Comparison of ENCODE assay signal across 36 mouse cellular contexts in the genomic region with DNA sequence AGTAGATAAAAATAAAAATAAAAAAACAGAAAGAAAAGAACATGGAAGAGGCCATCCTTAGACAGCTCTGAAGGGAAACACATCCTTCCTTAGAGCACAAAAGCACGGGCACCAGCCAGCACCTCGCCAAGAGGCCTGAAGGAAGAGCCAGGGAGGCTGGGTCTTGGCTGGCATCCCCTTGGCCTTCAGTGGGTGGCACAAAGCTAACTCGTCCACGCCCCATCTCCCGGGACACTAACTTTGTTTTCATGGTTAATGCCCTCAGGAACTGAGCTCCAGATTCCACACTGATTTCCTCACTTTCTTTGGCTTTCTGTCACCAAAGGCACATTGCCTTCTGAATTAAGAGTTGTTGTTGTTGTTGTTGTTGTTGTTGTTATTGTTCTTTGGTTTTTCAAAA. TPM values are rescaled to one million over a fixed set of nuclear protein-coding genes. Genes with fewer than 3 reads are reported as not detected.
DNase-seq lines count a peak whose midpoint lies in the region; ATAC-seq lines count a peak whose summit lies in the region.
"Had no signal": no experiment of that assay in that cellular context is flagged by ENCODE, and none has a peak within 500 bp of the region (broad histone marks: within the 10 kb centered on the region; RNA-seq: fewer than 3 reads in every experiment).

No protein-coding gene starts in this region.

- 0 out of 2 replicates have a peak overlapping the region, but pooled peaks have one; percentile 2 for H3K27ac ChIP-seq in liver, embryonic 12.5 days
- H3K27ac ChIP-seq in liver, embryonic 11.5 days (ENCODE audit: low read depth, low read length), result no peak overlapping the region
- H3K27ac ChIP-seq: embryonic facial prominence, embryonic 10.5 days; embryonic facial prominence, embryonic 15.5 days; forebrain, embryonic 12.5 days; hindbrain, embryonic 13.5 days; kidney, embryonic 15.5 days; macrophage; midbrain, embryonic 13.5 days; neural tube, embryonic 13.5 days had no signal

- H3K4me3 ChIP-seq in liver, embryonic 12.5 days, result no peak overlapping the region
- no peak overlapping the region for H3K4me3 ChIP-seq in liver, embryonic 11.5 days (ENCODE audit: low read depth, low read length)
- H3K4me3 ChIP-seq: embryonic facial prominence, embryonic 10.5 days; embryonic facial prominence, embryonic 15.5 days; forebrain, embryonic 12.5 days; hindbrain, embryonic 13.5 days; kidney, embryonic 15.5 days; midbrain, embryonic 13.5 days; neural tube, embryonic 13.5 days had no signal

- 94% methylated on average over 5 of the region's 5 CpGs for WGBS in liver, embryonic 12.5 days (ENCODE audit: insufficient replicate concordance)
- 90% methylated on average over 5 of the region's 5 CpGs for WGBS in liver, embryonic 11.5 days

- H3K9me3 ChIP-seq in liver, embryonic 12.5 days (replicated peaks), result no peaks in the 10 kb centered on the region
- no peaks in the 10 kb centered on the region for H3K9me3 ChIP-seq in liver, embryonic 11.5 days (ENCODE audit: control insufficient read depth, low read length)
- H3K9me3 ChIP-seq: embryonic facial prominence, embryonic 10.5 days; embryonic facial prominence, embryonic 15.5 days; forebrain, embryonic 12.5 days; hindbrain, embryonic 13.5 days; kidney, embryonic 15.5 days; midbrain, embryonic 13.5 days; neural tube, embryonic 13.5 days had no signal

- DNase-seq in gastrocnemius, adult 18-20 months (ENCODE audit: low spot score), result peak; percentile 16
- no peak for DNase-seq in gastrocnemius, postnatal 25 days
- no peak for DNase-seq in liver, embryonic 11.5 days (ENCODE audit: low spot score)
- DNase-seq in NIH3T3 (ENCODE audit: low read depth), result peak; percentile 9
- DNase-seq in adrenal gland, postnatal 25 days, result peak; percentile 33
- DNase-seq in urinary bladder, adult 2 months (ENCODE audit: low spot score), result no peak
- DNase-seq: cerebellum, postnatal 14 days; forebrain, postnatal 0 days; gastrocnemius, postnatal 14 days; heart, postnatal 36 days; kidney, adult 11 months; layer of hippocampus, postnatal 36 days; left cerebral cortex, postnatal 4 days; lung, adult 2 months; lung, postnatal 10 days; right cerebral cortex, adult 18-20 months; spleen, adult 18-20 months; thymus, postnatal 14 days had no signal

- peaks cover 50% of the 10 kb centered on the region for H3K4me1 ChIP-seq in liver, embryonic 12.5 days
- H3K4me1 ChIP-seq in liver, embryonic 11.5 days (replicated peaks; ENCODE audit: control insufficient read depth, insufficient read depth, low read length), result peaks cover 28% of the 10 kb centered on the region
- H3K4me1 ChIP-seq: embryonic facial prominence, embryonic 10.5 days; embryonic facial prominence, embryonic 15.5 days; forebrain, embryonic 12.5 days; hindbrain, embryonic 13.5 days; kidney, embryonic 15.5 days; midbrain, embryonic 13.5 days; neural tube, embryonic 13.5 days had no signal

- H3K27me3 ChIP-seq in liver, embryonic 12.5 days (replicated peaks), result no peaks in the 10 kb centered on the region
- H3K27me3 ChIP-seq in liver, embryonic 11.5 days (replicated peaks; ENCODE audit: control insufficient read depth, insufficient read depth, low read length), result no peaks in the 10 kb centered on the region
- H3K27me3 ChIP-seq: embryonic facial prominence, embryonic 15.5 days; forebrain, embryonic 12.5 days; hindbrain, embryonic 13.5 days; kidney, embryonic 15.5 days; midbrain, embryonic 13.5 days; neural tube, embryonic 13.5 days had no signal

- no peak overlapping the region for H3K4me2 ChIP-seq in liver, embryonic 12.5 days
- no peak overlapping the region for H3K4me2 ChIP-seq in liver, embryonic 11.5 days
- H3K4me2 ChIP-seq: embryonic facial prominence, embryonic 15.5 days; forebrain, embryonic 12.5 days; heart, embryonic 11.5 days; hindbrain, embryonic 13.5 days; kidney, embryonic 15.5 days; midbrain, embryonic 13.5 days; neural tube, embryonic 13.5 days had no signal

- no peak for ATAC-seq in liver, embryonic 12.5 days
- no peak for ATAC-seq in liver, embryonic 11.5 days (replicated peaks; ENCODE audit: low FRiP score)
- ATAC-seq: forebrain, postnatal 0 days; midbrain, embryonic 13.5 days had no signal

- no peak overlapping the region for H3K9ac ChIP-seq in liver, embryonic 12.5 days
- H3K9ac ChIP-seq in liver, embryonic 11.5 days (ENCODE audit: low read depth, low read length), result no peak overlapping the region
- H3K9ac ChIP-seq: embryonic facial prominence, embryonic 15.5 days; forebrain, embryonic 12.5 days; forebrain, postnatal 0 days; hindbrain, embryonic 13.5 days; kidney, embryonic 15.5 days; midbrain, embryonic 13.5 days; neural tube, embryonic 13.5 days had no signal

- H3K36me3 ChIP-seq in liver, embryonic 12.5 days, result peaks cover 19% of the 10 kb centered on the region
- H3K36me3 ChIP-seq in liver, embryonic 11.5 days (ENCODE audit: control insufficient read depth, insufficient read depth, low read length), result peaks cover 7% of the 10 kb centered on the region; the same call in 1 of the 2 replicates

RNA-seq across cellular contexts. Expression of a gene that starts 9.4 kb away (rescaled TPM):
- 10 to 100 TPM; 25.1 to 26.3 TPM for total RNA-seq in gastrocnemius, adult 18-20 months (2021)
- total RNA-seq in gastrocnemius, postnatal 25 days (2021), result 10 to 100 TPM; 19.9 to 28.2 TPM
- polyA plus RNA-seq in liver, embryonic 12.5 days (2016; fragmentation: Nextera tagmentation; extraction: Ambion mirVana), result 44.2 and 44.3 TPM in 2 replicates
- polyA plus RNA-seq in liver, embryonic 11.5 days (2014; fragmentation: Nextera tagmentation; extraction: Ambion mirVana), result 10.9 and 11.7 TPM in 2 replicates
- total RNA-seq in adrenal gland, postnatal 25 days (2021), result 96.8 and 98.6 TPM in 2 replicates
- polyA plus RNA-seq in urinary bladder, adult 2 months (2012; rRNA removed), result 57.6 and 63.7 TPM in 2 replicates

RNA-seq across cellular contexts. Expression of a gene that starts 20.3 kb away (rescaled TPM):
- not detected for total RNA-seq in gastrocnemius, adult 18-20 months (2021)
- not detected for total RNA-seq in gastrocnemius, postnatal 25 days (2021)
- not detected in 2 replicates for polyA plus RNA-seq in liver, embryonic 12.5 days (2016; fragmentation: Nextera tagmentation; extraction: Ambion mirVana)
- polyA plus RNA-seq in liver, embryonic 11.5 days (2014; fragmentation: Nextera tagmentation; extraction: Ambion mirVana), result not detected in 2 replicates
- not detected in 2 replicates for total RNA-seq in adrenal gland, postnatal 25 days (2021)
- not detected in 2 replicates for polyA plus RNA-seq in urinary bladder, adult 2 months (2012; rRNA removed)
- total RNA-seq: forebrain, postnatal 0 days; gastrocnemius, postnatal 14 days; heart, adult 18-20 months; heart, postnatal 36 days; layer of hippocampus, postnatal 36 days; left cerebral cortex, postnatal 4 days; megakaryocyte-erythroid progenitor cell, adult 5-6 weeks had no signal
- polyA plus RNA-seq: brain, embryonic 14.5 days; cerebellum, adult 2 months; embryonic facial prominence, embryonic 10.5 days; embryonic facial prominence, embryonic 15.5 days; forebrain, embryonic 12.5 days; forebrain, postnatal 0 days; heart, embryonic 11.5 days; heart, embryonic 16.5 days; hindbrain, embryonic 13.5 days; kidney, embryonic 15.5 days; large intestine, adult 2 months; limb, embryonic 14.5 days; lung, adult 2 months; macrophage; midbrain, embryonic 13.5 days; neural tube, embryonic 13.5 days; stomach, embryonic 16.5 days had no signal

RNA-seq across cellular contexts. Expression of a gene that starts 26.9 kb away (rescaled TPM):
- total RNA-seq in gastrocnemius, adult 18-20 months (2021), result not detected
- not detected for total RNA-seq in gastrocnemius, postnatal 25 days (2021)
- polyA plus RNA-seq in liver, embryonic 12.5 days (2016; fragmentation: Nextera tagmentation; extraction: Ambion mirVana), result 0.46 and 0.55 TPM in 2 replicates
- polyA plus RNA-seq in liver, embryonic 11.5 days (2014; fragmentation: Nextera tagmentation; extraction: Ambion mirVana), result 0.40 and 0.42 TPM in 2 replicates
- 0.70 TPM in 1 of 2 replicates, not detected in the other for total RNA-seq in adrenal gland, postnatal 25 days (2021)
- polyA plus RNA-seq in urinary bladder, adult 2 months (2012; rRNA removed), result 1.4 and 2.5 TPM in 2 replicates
- total RNA-seq: forebrain, postnatal 0 days; gastrocnemius, postnatal 14 days; heart, adult 18-20 months; heart, postnatal 36 days; layer of hippocampus, postnatal 36 days; left cerebral cortex, postnatal 4 days had no signal
- polyA plus RNA-seq: forebrain, embryonic 12.5 days; forebrain, postnatal 0 days; hindbrain, embryonic 13.5 days; macrophage; neural tube, embryonic 13.5 days had no signal

RNA-seq across cellular contexts. Expression of a gene that starts 31.9 kb away (rescaled TPM):
- total RNA-seq in gastrocnemius, adult 18-20 months (2021), result under 1 TPM in 1 of 2 experiments, not detected in 1; 0.14 TPM
- under 1 TPM in 1 of 2 experiments, not detected in 1; 0.15 TPM for total RNA-seq in gastrocnemius, postnatal 25 days (2021)
- 0.07 and 0.12 TPM in 2 replicates for polyA plus RNA-seq in liver, embryonic 12.5 days (2016; fragmentation: Nextera tagmentation; extraction: Ambion mirVana)
- 0.04 and 0.32 TPM in 2 replicates for polyA plus RNA-seq in liver, embryonic 11.5 days (2014; fragmentation: Nextera tagmentation; extraction: Ambion mirVana)
- total RNA-seq in adrenal gland, postnatal 25 days (2021), result 0.30 TPM in 1 of 2 replicates, not detected in the other
- polyA plus RNA-seq in urinary bladder, adult 2 months (2012; rRNA removed), result 8.6 and 10.1 TPM in 2 replicates
- total RNA-seq: layer of hippocampus, postnatal 36 days had no signal

RNA-seq across cellular contexts. Expression of a gene that starts 47.7 kb away (rescaled TPM):
- total RNA-seq in gastrocnemius, adult 18-20 months (2021), result 1 to 10 TPM; 4.1 to 6.6 TPM
- 1 to 10 TPM; 3.1 to 6.4 TPM for total RNA-seq in gastrocnemius, postnatal 25 days (2021)
- 0.87 and 0.96 TPM in 2 replicates for polyA plus RNA-seq in liver, embryonic 12.5 days (2016; fragmentation: Nextera tagmentation; extraction: Ambion mirVana)
- polyA plus RNA-seq in liver, embryonic 11.5 days (2014; fragmentation: Nextera tagmentation; extraction: Ambion mirVana), result 0.44 and 0.95 TPM in 2 replicates
- 7.6 and 13.5 TPM in 2 replicates for total RNA-seq in adrenal gland, postnatal 25 days (2021)
- polyA plus RNA-seq in urinary bladder, adult 2 months (2012; rRNA removed), result 0.47 and 0.52 TPM in 2 replicates
- polyA plus RNA-seq: large intestine, adult 2 months; lung, adult 2 months; macrophage had no signal

Comparison
In these comparisons a context has a peak if more than half of its experiments do, and no peak if none do; other contexts are left out.
1. DNase-seq: peak in gastrocnemius, adult 18-20 months (single experiment), NIH3T3 (single experiment) and adrenal gland, postnatal 25 days (single experiment); none in gastrocnemius, postnatal 25 days (single experiment), liver, embryonic 11.5 days (single experiment) and urinary bladder, adult 2 months (single experiment).